Mouse (Mus musculus) hindbrain, embryonic 16.5 days (tissue): ENCODE data around the gene Ercc8. TPM values are rescaled to one million over a fixed set of nuclear protein-coding genes. Genes with fewer than 3 reads are reported as not detected.

ENCODE experiments used
- ATAC-seq: fragments of 200-750 bp; cut with Nextera tagmentation; 2 replicates; pipeline ENCODE4 v1.8.0; 2017; ENCODE audit warnings: moderate TSS enrichment, moderate library complexity
- H3K27ac ChIP-seq: fragments of 300-500 bp; sonication (generic); 2 replicates; pipeline ENCODE4 v1.5.1; 2014; ENCODE audit warnings: low read depth, mild to moderate bottlenecking, control low read depth, low read length, moderate library complexity
- H3K27me3 ChIP-seq: fragments of 300-500 bp; sonication (generic); replicated peaks from 2 replicates; pipeline ENCODE4 v1.6.1; 2014; ENCODE audit warnings: low read length; ENCODE audit not compliant: control insufficient read depth, insufficient read depth
- H3K36me3 ChIP-seq: fragments of 300-500 bp; sonication (generic); 2 replicates; pipeline ENCODE4 v1.6.1; 2014; ENCODE audit warnings: mild to moderate bottlenecking, low read length, moderate library complexity, mixed read lengths; ENCODE audit not compliant: control insufficient read depth, insufficient read depth
- H3K4me1 ChIP-seq: fragments of 300-500 bp; sonication (generic); 2 replicates; pipeline ENCODE4 v1.6.1; 2014; ENCODE audit warnings: low read depth, low read length; ENCODE audit not compliant: control insufficient read depth, insufficient read depth
- H3K4me2 ChIP-seq: fragments of 300-500 bp; sonication (generic); 2 replicates; pipeline ENCODE4 v1.6.1; 2014; ENCODE audit warnings: mild to moderate bottlenecking, low read length, control low read depth, moderate library complexity
- H3K4me3 ChIP-seq: fragments of 300-500 bp; sonication (generic); 2 replicates; pipeline ENCODE4 v1.5.1; 2014; ENCODE audit warnings: mild to moderate bottlenecking, low read length, control low read depth, moderate library complexity
- H3K9ac ChIP-seq: fragments of 300-500 bp; sonication (generic); 2 replicates; pipeline ENCODE4 v1.6.1; 2014; ENCODE audit warnings: low read depth, mild to moderate bottlenecking, control low read depth, low read length, moderate library complexity
- H3K9me3 ChIP-seq: fragments of 300-500 bp; sonication (generic); 2 replicates; pipeline ENCODE4 v1.6.1; 2014; ENCODE audit warnings: mild to moderate bottlenecking, low read length, moderate library complexity; ENCODE audit not compliant: control insufficient read depth
- WGBS: fragments of 180-500 bp; shearing (Covaris S2); extraction: QIAGEN DNeasy Blood & Tissue Kit; methylation state at CpG from one replicate; pipeline ENCODE4 v1.1.7; 2014; 5-methylcytosine and 5-hydroxymethylcytosine counted together
- polyA plus RNA-seq: library from polyadenylated mRNA; unstranded; fragments of >200 nt; fragmentation: Nextera tagmentation; extraction: Ambion mirVana; gene quantifications from 2 replicates; pipeline ENCODE4 v1.2.1, GENCODE M21; 2015

Ercc8 gene
- polyA plus RNA-seq, 1 experiment from 2014 or later, result 32.3 TPM

- peaks cover 8% of the 10 kb centered on the region for H3K4me1 ChIP-seq
- ATAC-seq, result no peak
- H3K36me3 ChIP-seq, result no peaks in the 10 kb centered on the region
- H3K27me3 ChIP-seq, result no peaks in the 10 kb centered on the region
- peak overlapping the region; percentile 39 for H3K4me2 ChIP-seq
- H3K9me3 ChIP-seq, result no peaks in the 10 kb centered on the region
- H3K27ac ChIP-seq, result no peak overlapping the region
- H3K9ac ChIP-seq, result no peak overlapping the region
- WGBS, result 45% methylated on average over 11 of the region's 11 CpGs
- H3K4me3 ChIP-seq, result no peak overlapping the region
These were observed 34.4 kb upstream of the Ercc8 start for GRCm38 (mm10) chr13:108124096-108124495.

- ATAC-seq, result no peak
These were observed 32.3 kb upstream of the Ercc8 start for GRCm38 (mm10) chr13:108126246-108126645.

GRCm38 (mm10) chr13:108127130-108127529, 31.4 kb upstream of the Ercc8 start:
- H3K9ac ChIP-seq, result no peak overlapping the region
- H3K27ac ChIP-seq, result no peak overlapping the region
- no peaks in the 10 kb centered on the region for H3K27me3 ChIP-seq
- ATAC-seq, result no peak
- H3K9me3 ChIP-seq, result no peaks in the 10 kb centered on the region
- H3K4me1 ChIP-seq, result peaks cover 8% of the 10 kb centered on the region
- no peaks in the 10 kb centered on the region for H3K36me3 ChIP-seq
- no peak overlapping the region for H3K4me3 ChIP-seq
- H3K4me2 ChIP-seq, result no peak overlapping the region
- WGBS, result 8% methylated on average over 1 of the region's 1 CpGs

More at GRCm38 (mm10) chr13:108126246-108126645, 32.3 kb upstream of the Ercc8 start:
- Histone ChIP-seq H3K4me1 (peaks cover 8% of the 10 kb centered on the region), H3K27ac (no peak overlapping the region), H3K4me2 (no peak overlapping the region), H3K27me3 (no peaks in the 10 kb centered on the region), H3K9me3 (no peaks in the 10 kb centered on the region), H3K9ac (no peak overlapping the region), H3K36me3 (no peaks in the 10 kb centered on the region), H3K4me3 (no peak overlapping the region)
- 92% methylated on average over 2 of the region's 2 CpGs for WGBS

- no peak overlapping the region for H3K27ac ChIP-seq
- no peak overlapping the region for H3K9ac ChIP-seq
- H3K9me3 ChIP-seq, result no peaks in the 10 kb centered on the region
- H3K4me1 ChIP-seq, result peaks cover 8% of the 10 kb centered on the region
- no peak for ATAC-seq
- H3K36me3 ChIP-seq, result no peaks in the 10 kb centered on the region
- no peak overlapping the region for H3K4me3 ChIP-seq
- no peak overlapping the region for H3K4me2 ChIP-seq
- 56% methylated on average over 1 of the region's 1 CpGs for WGBS
- no peaks in the 10 kb centered on the region for H3K27me3 ChIP-seq
These were observed 30.6 kb upstream of the Ercc8 start for GRCm38 (mm10) chr13:108127883-108128282.

- Histone ChIP-seq H3K4me3 (no peak overlapping the region), H3K9ac (no peak overlapping the region), H3K4me2 (no peak overlapping the region), H3K36me3 (no peaks in the 10 kb centered on the region), H3K27me3 (no peaks in the 10 kb centered on the region), H3K4me1 (peaks cover 2% of the 10 kb centered on the region; the same call in 1 of the 2 replicates), H3K27ac (no peak overlapping the region), H3K9me3 (no peaks in the 10 kb centered on the region)
- WGBS, result 57% methylated on average over 7 of the region's 7 CpGs
- ATAC-seq, result no peak
These were observed 29.5 kb upstream of the Ercc8 start for GRCm38 (mm10) chr13:108129070-108129469.

- no peak overlapping the region for H3K27ac ChIP-seq
- no peaks in the 10 kb centered on the region for H3K27me3 ChIP-seq
- no peaks in the 10 kb centered on the region for H3K9me3 ChIP-seq
- no peak overlapping the region for H3K4me2 ChIP-seq
- WGBS, result 88% methylated on average over 5 of the region's 5 CpGs
- H3K4me1 ChIP-seq, result no peaks in the 10 kb centered on the region
- H3K4me3 ChIP-seq, result no peak overlapping the region
- no peak overlapping the region for H3K9ac ChIP-seq
- H3K36me3 ChIP-seq, result no peaks in the 10 kb centered on the region
- no peak for ATAC-seq
These were observed 27.8 kb upstream of the Ercc8 start for GRCm38 (mm10) chr13:108130737-108131136.

GRCm38 (mm10) chr13:108132031-108132819, 26.3 kb upstream of the Ercc8 start:
- no peak overlapping the region for H3K4me2 ChIP-seq
- 68% methylated on average over 6 of the region's 6 CpGs for WGBS
- no peaks in the 10 kb centered on the region for H3K4me1 ChIP-seq
- H3K27ac ChIP-seq, result no peak overlapping the region
- no peaks in the 10 kb centered on the region for H3K9me3 ChIP-seq
- no peak for ATAC-seq
- no peaks in the 10 kb centered on the region for H3K36me3 ChIP-seq
- no peak overlapping the region for H3K4me3 ChIP-seq
- no peaks in the 10 kb centered on the region for H3K27me3 ChIP-seq
- no peak overlapping the region for H3K9ac ChIP-seq

- H3K4me3 ChIP-seq, result no peak overlapping the region
- no peaks in the 10 kb centered on the region for H3K9me3 ChIP-seq
- ATAC-seq, result no peak
- no peak overlapping the region for H3K9ac ChIP-seq
- H3K36me3 ChIP-seq, result no peaks in the 10 kb centered on the region
- no peak overlapping the region for H3K27ac ChIP-seq
- no peaks in the 10 kb centered on the region for H3K27me3 ChIP-seq
- H3K4me1 ChIP-seq, result no peaks in the 10 kb centered on the region
- H3K4me2 ChIP-seq, result no peak overlapping the region
- 82% methylated on average over 6 of the region's 6 CpGs for WGBS
These were observed 22.9 kb upstream of the Ercc8 start for GRCm38 (mm10) chr13:108135617-108136016.

- Histone ChIP-seq H3K9me3 (no peaks in the 10 kb centered on the region), H3K4me1 (no peaks in the 10 kb centered on the region), H3K27ac (no peak overlapping the region), H3K36me3 (no peaks in the 10 kb centered on the region), H3K4me2 (no peak overlapping the region), H3K27me3 (no peaks in the 10 kb centered on the region), H3K9ac (no peak overlapping the region), H3K4me3 (no peak overlapping the region)
- WGBS, result 83% methylated on average over 5 of the region's 5 CpGs
- no peak for ATAC-seq
These were observed 20.0 kb upstream of the Ercc8 start for GRCm38 (mm10) chr13:108138403-108138977.
